Mouse (Mus musculus) forebrain, embryonic 13.5 days (tissue): ENCODE results near the gene Dpysl5. TPM values are rescaled to one million over a fixed set of nuclear protein-coding genes. Genes with fewer than 3 reads are reported as not detected.

ENCODE experiments used
- ATAC-seq: fragments of 200-750 bp; cut with Nextera tagmentation; 2 replicates; pipeline ENCODE4 v1.8.0; 2017
- H3K27ac ChIP-seq: fragments of 300-500 bp; sonication (generic); 2 replicates; pipeline ENCODE4 v1.5.1; 2015; ENCODE audit warnings: inconsistent platforms, mild to moderate bottlenecking, moderate library complexity
- H3K27me3 ChIP-seq: fragments of 300-500 bp; sonication (generic); 2 replicates; pipeline ENCODE4 v1.6.1; 2015; ENCODE audit warnings: mild to moderate bottlenecking, inconsistent platforms
- H3K36me3 ChIP-seq: fragments of 300-500 bp; sonication (generic); 2 replicates; pipeline ENCODE4 v1.6.1; 2015; ENCODE audit warnings: mild to moderate bottlenecking, inconsistent platforms; ENCODE audit not compliant: poor library complexity, severe bottlenecking
- H3K4me1 ChIP-seq: fragments of 300-500 bp; sonication (generic); 2 replicates; pipeline ENCODE4 v1.6.1; 2015; ENCODE audit warnings: inconsistent platforms
- H3K4me2 ChIP-seq: fragments of 300-500 bp; sonication (generic); 2 replicates; pipeline ENCODE4 v1.6.1; 2015; ENCODE audit warnings: inconsistent platforms, mild to moderate bottlenecking, moderate library complexity
- H3K4me3 ChIP-seq: fragments of 300-500 bp; sonication (generic); 2 replicates; pipeline ENCODE4 v1.5.1; 2015; ENCODE audit warnings: mild to moderate bottlenecking, inconsistent platforms
- H3K9ac ChIP-seq: fragments of 300-500 bp; sonication (generic); 2 replicates; pipeline ENCODE4 v1.6.1; 2015; ENCODE audit warnings: mild to moderate bottlenecking, inconsistent platforms
- H3K9me3 ChIP-seq: fragments of 300-500 bp; sonication (generic); replicated peaks from 2 replicates; pipeline ENCODE4 v1.6.1; 2016; ENCODE audit warnings: inconsistent platforms
- WGBS: fragments of 180-500 bp; shearing (Covaris S2); methylation state at CpG from one replicate; pipeline ENCODE4 v1.1.7; 2015; 5-methylcytosine and 5-hydroxymethylcytosine counted together
- polyA plus RNA-seq: library from polyadenylated mRNA; unstranded; fragments of >200 nt; fragmentation: Nextera tagmentation; extraction: Ambion mirVana; gene quantifications from 2 replicates; pipeline ENCODE4 v1.2.1, GENCODE M21; 2015

Gene Dpysl5
- 118 and 134 TPM in 2 replicates for polyA plus RNA-seq

DNA sequence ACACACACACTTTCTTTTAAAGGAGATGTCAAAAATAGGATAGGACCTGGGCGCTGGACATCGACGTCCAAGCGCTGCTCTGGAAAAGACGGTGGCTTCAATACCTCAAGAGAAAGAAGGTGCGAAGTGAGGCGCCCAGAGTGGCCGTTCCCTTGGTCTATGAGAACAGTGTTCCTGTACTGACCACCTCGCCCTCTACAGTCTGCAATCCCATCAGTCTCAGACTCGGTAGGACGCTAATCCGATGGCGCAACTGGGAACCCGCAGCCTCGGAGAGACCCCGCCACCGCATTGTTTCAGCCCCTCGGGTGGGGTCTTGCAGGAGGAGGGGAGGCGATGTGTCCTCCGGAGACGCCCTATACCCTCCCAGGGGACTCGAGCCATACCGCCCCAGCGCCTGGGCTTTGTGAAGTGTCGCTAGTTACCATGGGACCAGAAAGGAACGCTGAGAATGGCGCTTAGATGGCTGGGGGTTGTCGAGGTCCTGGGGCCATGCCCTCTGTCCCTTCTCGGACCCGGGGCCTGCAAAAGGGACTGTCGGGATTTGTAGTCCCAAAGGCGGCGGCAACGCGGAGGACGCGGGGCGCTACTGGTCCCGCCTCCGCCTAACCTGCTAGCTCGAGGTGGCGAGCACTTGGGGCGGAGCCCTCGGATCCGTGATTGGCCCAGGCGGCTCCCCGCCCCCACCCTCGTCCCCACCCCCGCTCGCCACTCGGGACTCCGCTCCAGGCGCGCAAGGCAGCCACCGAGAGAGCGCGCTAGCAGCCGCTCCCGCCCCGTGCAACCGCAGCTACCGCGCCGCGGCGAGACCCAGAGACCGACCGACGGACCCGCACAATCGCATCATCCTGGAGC, at the start of gene Dpysl5:
Dpysl5 (plus strand) TSS at position 418 of the 855 bp plus-strand sequence.
- peak; percentile 94 for ATAC-seq

DNA sequence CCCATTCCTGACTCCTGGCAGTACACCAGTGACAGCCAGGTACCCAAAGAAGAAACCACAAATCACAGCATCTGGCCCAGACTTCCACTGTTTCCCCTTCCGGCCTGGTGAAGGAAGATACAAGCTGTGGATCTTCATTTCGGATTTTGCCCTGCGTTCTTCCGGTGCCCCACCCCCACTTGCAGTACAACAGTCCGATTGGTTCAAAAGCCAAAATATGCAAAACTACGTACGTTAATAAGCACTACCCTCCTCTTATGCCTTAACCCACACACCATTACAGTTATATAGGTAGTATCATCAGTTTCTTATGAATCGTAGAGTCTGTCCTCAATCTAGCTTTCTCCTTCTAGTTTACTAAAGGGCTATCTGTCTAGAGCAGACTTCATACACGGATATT, 46.0 kb upstream of the Dpysl5 start:
- H3K36me3 ChIP-seq: peaks cover 17% of the 10 kb centered on the region
- 92% methylated on average over 9 of the region's 9 CpGs for WGBS
- ATAC-seq: no peak
- no peak overlapping the region for H3K4me3 ChIP-seq
- no peak overlapping the region for H3K27ac ChIP-seq
- no peaks in the 10 kb centered on the region for H3K27me3 ChIP-seq
- H3K9ac ChIP-seq: no peak overlapping the region
- no peak overlapping the region for H3K4me2 ChIP-seq
- H3K9me3 ChIP-seq: no peaks in the 10 kb centered on the region
- peaks cover 27% of the 10 kb centered on the region for H3K4me1 ChIP-seq

More for the DNA sequence above, at the start of gene Dpysl5:
- peak within 1 kb of the TSS; percentile 93 for H3K27ac ChIP-seq
- H3K9me3 ChIP-seq: no peaks in the 10 kb centered on the region
- peaks cover 46% of the 10 kb centered on the region for H3K4me1 ChIP-seq
- 0 out of 2 replicates have a peak, but pooled peaks cover 4% of the 10 kb centered on the region for H3K27me3 ChIP-seq
- H3K9ac ChIP-seq: peak within 1 kb of the TSS; percentile 94
- peaks cover 5% of the 10 kb centered on the region; the same call in 1 of the 2 replicates for H3K36me3 ChIP-seq
- under 1% methylated on average over 71 of the region's 71 CpGs for WGBS
- H3K4me3 ChIP-seq: peak within 1 kb of the TSS; percentile 88
- peak within 1 kb of the TSS; percentile 83 for H3K4me2 ChIP-seq

DNA sequence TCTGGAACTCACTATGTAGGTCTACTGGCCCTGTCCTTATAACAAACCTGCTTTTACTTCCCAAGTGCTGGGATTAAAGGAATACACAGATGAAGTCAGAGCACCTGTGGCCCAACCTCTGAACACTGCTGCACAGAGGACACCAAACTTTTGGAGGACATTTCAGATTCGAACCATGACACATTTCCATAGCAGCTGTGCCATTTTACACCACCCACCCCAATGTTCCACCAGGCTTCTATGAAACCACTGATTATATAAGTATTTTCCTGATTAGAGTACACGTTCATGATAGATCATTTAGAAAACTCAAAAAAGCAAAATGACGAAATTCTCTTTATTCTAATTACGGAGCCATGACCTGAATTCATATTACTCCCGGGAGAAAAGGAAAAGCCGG, 45.4 kb upstream of the Dpysl5 start:
- WGBS: 60% methylated on average over 6 of the region's 6 CpGs
- no peak for ATAC-seq
- Histone ChIP-seq H3K4me2 (peak overlapping the region; percentile 77), H3K4me1 (peaks cover 27% of the 10 kb centered on the region), H3K4me3 (peak overlapping the region; percentile 86), H3K36me3 (peaks cover 23% of the 10 kb centered on the region), H3K9me3 (no peaks in the 10 kb centered on the region), H3K9ac (peak overlapping the region; percentile 63), H3K27me3 (no peaks in the 10 kb centered on the region), H3K27ac (no peak overlapping the region)

DNA sequence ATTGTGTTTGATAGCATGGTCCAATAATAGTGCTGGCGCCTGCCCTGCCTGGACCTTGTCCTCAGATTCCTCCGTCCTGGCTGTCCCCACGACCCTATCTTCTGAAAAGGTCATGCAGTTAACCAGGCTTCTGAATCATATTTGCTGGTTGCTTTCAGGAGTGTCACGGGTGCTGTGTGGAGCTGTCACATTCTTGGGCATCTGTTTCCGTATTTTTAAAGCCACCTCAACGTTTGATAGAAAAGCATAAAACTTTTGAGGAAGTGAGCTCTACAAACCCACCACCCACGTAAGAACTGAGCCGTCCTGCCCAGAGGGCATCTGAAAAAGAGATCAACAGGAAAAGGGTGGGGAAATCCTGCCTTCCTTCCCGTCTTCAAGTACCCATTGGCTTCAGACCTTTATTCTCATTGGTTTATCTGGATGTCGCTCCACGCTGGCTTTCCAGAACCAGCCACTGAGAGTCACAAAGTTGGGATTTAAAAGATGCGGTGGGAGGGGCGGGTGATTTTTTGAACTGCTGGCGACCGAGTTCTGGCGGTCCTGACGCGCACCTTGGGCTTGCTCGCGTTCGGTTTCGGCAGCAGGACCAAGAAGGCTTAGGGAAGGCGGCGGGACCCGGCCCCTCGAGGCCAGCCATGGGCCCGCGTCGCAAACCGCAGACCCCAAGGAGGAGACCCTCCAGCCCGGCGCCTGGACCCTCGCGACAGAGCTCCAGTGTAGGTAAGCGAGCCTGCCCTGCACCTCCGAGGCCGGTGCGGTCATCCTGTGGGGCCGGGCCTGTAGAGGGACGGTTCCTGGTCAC, 44.8 kb upstream of the Dpysl5 start, which contains the start of gene Cenpa:
Cenpa (plus strand) TSS at position 387 of the 805 bp plus-strand sequence.
- WGBS: 1% methylated on average over 40 of the region's 40 CpGs
- H3K27ac ChIP-seq: peak within 1 kb of the TSS; percentile 72
- peak; percentile 98 for ATAC-seq

DNA sequence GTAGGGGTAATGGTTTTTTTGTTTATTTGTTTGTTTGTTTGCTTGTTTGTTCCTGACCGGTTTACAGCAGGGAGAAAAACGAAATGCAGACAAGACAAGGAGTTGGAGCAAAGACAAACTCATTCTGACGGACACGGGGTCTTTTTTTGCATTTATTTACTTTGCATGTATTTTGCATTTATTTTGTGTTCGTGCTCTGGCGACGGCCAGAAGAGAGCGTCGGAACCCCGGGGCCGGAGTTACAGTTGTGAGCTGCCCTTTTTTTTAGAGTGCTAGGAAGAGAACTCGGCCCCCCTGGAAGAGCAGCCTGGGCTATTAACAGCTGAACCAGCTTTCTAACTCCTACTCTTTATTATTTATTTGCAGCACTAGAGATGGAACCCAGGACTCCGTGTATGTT, 44.1 kb upstream of the Dpysl5 start:
- Histone ChIP-seq H3K4me1 (peaks cover 27% of the 10 kb centered on the region), H3K27me3 (no peaks in the 10 kb centered on the region), H3K9me3 (no peaks in the 10 kb centered on the region), H3K4me2 (peak overlapping the region; percentile 77), H3K36me3 (peaks cover 35% of the 10 kb centered on the region), H3K9ac (peak overlapping the region; percentile 88), H3K4me3 (peak overlapping the region; percentile 86), H3K27ac (peak overlapping the region; percentile 72)
- under 1% methylated on average over 13 of the region's 13 CpGs for WGBS
- no peak for ATAC-seq

More for the DNA sequence above, 44.8 kb upstream of the Dpysl5 start, which contains the start of gene Cenpa:
- H3K4me1 ChIP-seq: peaks cover 27% of the 10 kb centered on the region
- H3K4me2 ChIP-seq: peak within 1 kb of the TSS; percentile 77
- no peaks in the 10 kb centered on the region for H3K9me3 ChIP-seq
- H3K9ac ChIP-seq: peak within 1 kb of the TSS; percentile 88
- H3K36me3 ChIP-seq: peaks cover 29% of the 10 kb centered on the region
- no peaks in the 10 kb centered on the region for H3K27me3 ChIP-seq
- peak within 1 kb of the TSS; percentile 86 for H3K4me3 ChIP-seq

DNA sequence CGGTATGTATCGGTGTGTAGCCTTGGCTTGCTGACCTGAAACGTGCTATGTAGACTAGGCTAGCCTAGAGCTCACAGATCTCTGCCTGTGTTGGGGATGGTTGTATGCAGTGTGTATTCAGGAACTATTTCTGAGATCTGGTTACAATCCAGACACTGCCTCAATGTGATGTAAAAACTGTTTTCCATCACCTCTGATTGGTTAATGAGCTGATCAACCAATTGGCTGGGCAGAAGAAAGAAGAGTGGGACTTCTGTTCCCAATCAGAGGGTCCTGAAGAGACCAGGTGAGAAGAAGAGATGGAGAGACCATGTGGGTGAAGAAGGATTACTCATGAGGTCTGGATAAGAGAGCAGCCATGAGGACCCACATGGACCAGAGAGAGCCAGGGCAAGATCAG, 43.7 kb upstream of the Dpysl5 start:
- H3K4me3 ChIP-seq: peak overlapping the region; percentile 86
- peak overlapping the region; percentile 88 for H3K9ac ChIP-seq
- no peak overlapping the region for H3K27ac ChIP-seq
- no peak for ATAC-seq
- no peaks in the 10 kb centered on the region for H3K27me3 ChIP-seq
- peak overlapping the region; percentile 77 for H3K4me2 ChIP-seq
- peaks cover 27% of the 10 kb centered on the region for H3K4me1 ChIP-seq
- H3K9me3 ChIP-seq: no peaks in the 10 kb centered on the region
- H3K36me3 ChIP-seq: peaks cover 40% of the 10 kb centered on the region
- 4% methylated on average over 3 of the region's 3 CpGs for WGBS

DNA sequence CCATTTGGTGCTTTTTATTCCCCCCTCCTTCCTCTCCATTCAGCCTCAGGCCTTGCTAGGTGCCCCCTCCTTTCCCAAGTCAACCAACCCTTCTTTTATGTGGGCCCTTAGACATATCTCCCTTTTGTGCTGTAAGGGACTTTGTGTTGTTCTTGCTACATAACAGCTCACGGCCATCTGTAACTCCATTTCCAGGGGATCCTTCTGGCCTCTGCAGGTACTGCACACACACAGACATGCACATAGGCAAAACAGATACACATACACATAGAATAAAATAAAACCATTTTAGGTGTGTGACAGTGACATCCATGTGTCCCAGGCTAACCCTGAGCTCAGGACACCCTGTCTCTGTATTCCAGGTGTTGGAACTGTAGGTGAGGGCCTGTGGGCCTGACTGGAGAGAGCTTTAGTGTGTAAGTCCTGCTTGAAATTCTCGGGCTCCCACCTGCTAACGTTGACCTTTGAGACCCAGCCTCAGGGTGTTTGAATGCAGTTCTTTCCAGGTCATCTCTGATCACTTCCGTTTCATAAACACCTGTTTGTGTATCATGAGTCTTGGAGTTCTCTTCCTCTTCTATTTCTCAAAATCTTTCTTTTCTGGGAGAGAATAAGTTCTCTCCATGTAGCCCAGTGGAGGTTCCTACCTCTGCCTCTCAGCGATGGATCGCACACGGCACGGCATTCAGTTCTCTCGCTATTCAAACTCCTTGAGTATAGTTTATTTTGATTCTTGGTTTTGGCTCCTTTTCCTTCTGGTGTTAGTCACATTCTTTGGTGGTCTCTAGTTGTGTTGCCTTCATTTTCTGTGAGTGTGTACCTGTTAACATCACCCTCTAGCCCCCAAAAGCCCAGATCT, 42.5 kb upstream of the Dpysl5 start:
- Histone ChIP-seq H3K4me3 (peak overlapping the region; percentile 86), H3K27ac (no peak overlapping the region), H3K36me3 (peaks cover 52% of the 10 kb centered on the region), H3K9ac (no peak overlapping the region), H3K4me2 (peak overlapping the region; percentile 77), H3K27me3 (no peaks in the 10 kb centered on the region), H3K4me1 (peaks cover 27% of the 10 kb centered on the region), H3K9me3 (no peaks in the 10 kb centered on the region)
- ATAC-seq: no peak
- 91% methylated on average over 9 of the region's 9 CpGs for WGBS

DNA sequence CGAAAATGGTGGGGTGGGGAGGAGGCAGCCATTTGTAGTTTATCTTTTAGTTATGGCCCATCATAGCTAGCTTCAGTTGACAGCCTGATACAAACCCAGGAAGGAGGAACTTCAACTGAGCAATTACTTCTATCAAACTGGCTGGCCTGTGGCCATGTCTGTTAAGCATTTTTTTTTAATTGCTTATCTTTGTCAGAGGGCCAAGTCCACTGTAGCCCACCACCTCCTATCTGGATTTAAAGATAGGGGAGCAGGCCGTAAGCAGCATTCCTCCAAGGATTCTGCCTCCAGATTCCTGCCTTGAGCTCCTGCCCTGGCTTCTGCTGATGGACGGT, 41.9 kb upstream of the Dpysl5 start:
- WGBS: 95% methylated on average over 3 of the region's 3 CpGs
- ATAC-seq: no peak
- Histone ChIP-seq H3K9me3 (no peaks in the 10 kb centered on the region), H3K27me3 (no peaks in the 10 kb centered on the region), H3K36me3 (peaks cover 58% of the 10 kb centered on the region), H3K4me1 (peaks cover 27% of the 10 kb centered on the region), H3K4me3 (no peak overlapping the region), H3K27ac (no peak overlapping the region), H3K4me2 (no peak overlapping the region; the same call in 1 of the 2 replicates), H3K9ac (no peak overlapping the region)

DNA sequence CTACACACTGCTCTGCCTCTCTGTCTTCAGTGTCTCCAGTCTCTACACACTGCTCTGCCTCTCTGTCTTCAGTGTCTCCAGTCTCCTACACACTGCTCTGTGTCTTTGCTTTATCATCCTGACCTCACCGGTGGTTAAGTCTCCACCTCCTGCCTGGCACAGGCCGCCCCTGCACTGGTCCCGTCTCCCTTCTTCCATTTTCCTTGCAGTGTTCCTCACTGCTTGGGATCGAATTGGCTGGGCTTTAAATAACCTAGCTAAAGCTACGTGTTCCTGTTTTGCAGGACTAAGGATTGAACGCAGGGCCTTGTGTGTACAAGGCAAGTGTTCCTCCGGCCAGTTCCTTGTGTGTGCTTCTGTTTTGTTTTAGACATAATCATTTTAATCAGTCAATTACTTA, 41.3 kb upstream of the Dpysl5 start:
- 90% methylated on average over 7 of the region's 7 CpGs for WGBS
- no peak overlapping the region for H3K4me2 ChIP-seq
- H3K4me3 ChIP-seq: no peak overlapping the region
- peaks cover 27% of the 10 kb centered on the region for H3K4me1 ChIP-seq
- peaks cover 62% of the 10 kb centered on the region for H3K36me3 ChIP-seq
- H3K27me3 ChIP-seq: no peaks in the 10 kb centered on the region
- no peak overlapping the region for H3K27ac ChIP-seq
- no peaks in the 10 kb centered on the region for H3K9me3 ChIP-seq
- no peak overlapping the region for H3K9ac ChIP-seq
- ATAC-seq: no peak

DNA sequence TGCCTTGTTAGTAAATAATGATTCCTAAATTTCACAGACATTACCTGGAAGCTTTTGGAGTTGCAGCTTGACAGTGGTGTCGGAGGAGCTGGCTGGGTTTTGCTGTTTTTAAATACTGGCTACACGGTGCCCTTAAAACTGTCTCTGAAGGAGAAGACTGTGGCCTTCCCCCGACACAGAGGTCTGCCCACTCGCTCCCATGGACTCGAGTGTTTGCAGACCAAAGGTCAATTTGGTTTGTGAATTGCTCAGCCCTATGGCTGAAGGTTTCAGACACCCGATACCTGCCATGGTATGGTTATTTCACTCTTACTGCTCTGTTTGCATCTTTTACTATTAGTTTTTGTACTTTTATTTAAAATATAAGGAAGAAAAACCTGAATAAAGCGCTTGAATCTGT, 37.4 kb upstream of the Dpysl5 start:
- Histone ChIP-seq H3K9me3 (no peaks in the 10 kb centered on the region), H3K4me3 (no peak overlapping the region), H3K36me3 (peaks cover 75% of the 10 kb centered on the region), H3K27me3 (no peaks in the 10 kb centered on the region), H3K9ac (no peak overlapping the region), H3K27ac (no peak overlapping the region), H3K4me2 (no peak overlapping the region), H3K4me1 (peaks cover 7% of the 10 kb centered on the region; the same call in 1 of the 2 replicates)
- ATAC-seq: no peak
- 87% methylated on average over 7 of the region's 7 CpGs for WGBS

DNA sequence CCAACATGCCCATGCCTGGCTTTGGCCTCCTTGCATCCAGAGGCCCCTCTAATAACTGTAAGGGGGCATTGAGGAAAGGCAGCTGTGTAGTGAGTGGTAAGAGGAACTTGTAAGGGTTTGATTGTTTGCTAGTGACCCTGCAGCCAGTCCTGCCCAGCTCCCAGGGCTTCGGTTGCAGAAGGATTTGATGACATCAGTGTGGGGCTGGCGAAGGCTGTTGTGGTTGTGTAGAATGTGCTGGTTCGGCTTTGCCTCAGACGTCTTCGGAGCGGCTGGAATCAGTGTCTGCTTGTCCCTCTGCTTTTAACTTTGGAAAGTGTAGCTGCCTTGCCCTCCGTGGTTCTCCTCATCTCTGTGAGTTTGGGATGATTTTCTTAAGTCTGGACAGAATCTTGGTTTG, 34.6 kb upstream of the Dpysl5 start:
- no peak for ATAC-seq
- 89% methylated on average over 7 of the region's 7 CpGs for WGBS
- H3K4me2 ChIP-seq: no peak overlapping the region

More for the DNA sequence above, 34.6 kb upstream of the Dpysl5 start:
- Histone ChIP-seq H3K9me3 (no peaks in the 10 kb centered on the region), H3K27me3 (no peaks in the 10 kb centered on the region), H3K4me1 (no peaks in the 10 kb centered on the region), H3K36me3 (peaks cover 50% of the 10 kb centered on the region), H3K9ac (no peak overlapping the region), H3K27ac (no peak overlapping the region), H3K4me3 (no peak overlapping the region)
